Mouse (Mus musculus): ENCODE results near the gene Ly6g5b.

GRCm38 (mm10) chr17:35140490-35140996 lies 25.3 kb upstream of the Ly6g5b start:
- no peak for TF ChIP-seq CTCF (IDR thresholded peaks at IDR 0.05; ENCODE audit: borderline replicate concordance, insufficient read depth, low read length)
- no peak for TF ChIP-seq POLR2A (IDR thresholded peaks at IDR 0.05; ENCODE audit: low read depth, low read length)

Measured in embryonic fibroblast, embryonic 13.5 days (primary cell).